Mouse (Mus musculus): ENCODE data around the gene Mpp2. TPM values are rescaled to one million over a fixed set of nuclear protein-coding genes. Genes with fewer than 3 reads are reported as not detected.

Gene Mpp2
- polyA plus RNA-seq, 2 experiments, result 7.4 to 11.9 TPM

DNA sequence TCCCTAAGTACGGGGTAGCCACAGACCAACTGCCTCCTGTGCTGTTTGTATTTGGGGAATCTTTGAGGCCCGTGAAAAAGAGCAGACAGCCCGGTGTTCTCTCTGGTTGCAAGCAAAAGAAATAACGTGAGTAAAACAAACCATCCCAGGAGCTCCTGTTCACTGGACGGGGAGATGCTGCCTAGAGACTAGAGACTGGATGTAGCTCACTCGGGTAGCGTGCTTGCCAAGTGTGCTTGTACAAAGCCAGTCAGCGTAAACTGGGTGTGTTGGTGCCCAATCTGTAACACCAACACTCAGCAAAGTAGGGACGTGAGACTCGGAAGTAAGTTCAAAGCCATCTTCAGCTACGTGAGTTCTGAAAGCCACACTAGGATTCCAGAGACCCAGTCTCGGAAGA is 35.6 kb downstream of the Mpp2 start:
- no peaks in the 10 kb centered on the region for H3K27me3 ChIP-seq (ENCODE audit: control insufficient read depth, insufficient read depth, low read length)
- H3K36me3 ChIP-seq (replicated peaks; ENCODE audit: control insufficient read depth, insufficient read depth, low read depth), result no peaks in the 10 kb centered on the region
- no peak overlapping the region for H3K4me2 ChIP-seq (ENCODE audit: low read depth)
- H3K4me3 ChIP-seq (ENCODE audit: insufficient read depth in 1 of 2, low read depth in 2 of 2, low read length in 2 of 2), result no peak overlapping the region
- H3K4me1 ChIP-seq (replicated peaks; ENCODE audit: control insufficient read depth in 2 of 2, insufficient read depth in 2 of 2, low read length in 1 of 2), result no peaks in the 10 kb centered on the region
- no peaks in the 10 kb centered on the region for H3K9me3 ChIP-seq (ENCODE audit: control insufficient read depth, low read length)
- DNase-seq (ENCODE audit: low read depth in 3 of 3, low spot score in 3 of 3), result no peak
- H3K27ac ChIP-seq, result no peak overlapping the region
- TF ChIP-seq EP300 (IDR thresholded peaks at IDR 0.05; ENCODE audit: low read depth) (no peak), CTCF (IDR thresholded peaks at IDR 0.05; ENCODE audit: low read depth) (no peak)
- 75% methylated on average over 12 of the region's 12 CpGs for WGBS (ENCODE audit: insufficient replicate concordance)
- H3K9ac ChIP-seq (replicated peaks), result no peak overlapping the region
- ATAC-seq (ENCODE audit: insufficient read depth), result no peak

- Histone ChIP-seq H3K9me3 (ENCODE audit: control insufficient read depth, low read length) (no peaks in the 10 kb centered on the region), H3K4me2 (ENCODE audit: low read depth) (no peak overlapping the region), H3K36me3 (replicated peaks; ENCODE audit: control insufficient read depth, insufficient read depth, low read depth) (no peaks in the 10 kb centered on the region), H3K27ac (no peak overlapping the region), H3K4me1 (replicated peaks; ENCODE audit: control insufficient read depth in 2 of 2, insufficient read depth in 2 of 2, low read length in 1 of 2) (no peaks in the 10 kb centered on the region), H3K9ac (replicated peaks) (no peak overlapping the region), H3K4me3 (ENCODE audit: insufficient read depth in 1 of 2, low read depth in 2 of 2, low read length in 2 of 2) (no peak overlapping the region), H3K27me3 (ENCODE audit: control insufficient read depth, insufficient read depth, low read length) (no peaks in the 10 kb centered on the region)
- TF ChIP-seq EP300 (IDR thresholded peaks at IDR 0.05; ENCODE audit: low read depth) (no peak), CTCF (IDR thresholded peaks at IDR 0.05; ENCODE audit: low read depth) (no peak)
- WGBS (ENCODE audit: insufficient replicate concordance), result 51% methylated on average over 4 of the region's 4 CpGs
- ATAC-seq (ENCODE audit: insufficient read depth) (no peak), DNase-seq (ENCODE audit: low read depth in 3 of 3, low spot score in 3 of 3) (no peak)
Observed at GRCm38 (mm10) chr11:102051954-102052353, 36.4 kb downstream of the Mpp2 start.

GRCm38 (mm10) chr11:102051541-102051940 is 36.8 kb downstream of the Mpp2 start:
- no peak for TF ChIP-seq CTCF (IDR thresholded peaks at IDR 0.05; ENCODE audit: low read depth)
- TF ChIP-seq EP300 (IDR thresholded peaks at IDR 0.05; ENCODE audit: low read depth), result no peak
- Histone ChIP-seq H3K9ac (replicated peaks) (no peak overlapping the region), H3K4me3 (ENCODE audit: insufficient read depth in 1 of 2, low read depth in 2 of 2, low read length in 2 of 2) (no peak overlapping the region), H3K4me1 (replicated peaks; ENCODE audit: control insufficient read depth in 2 of 2, insufficient read depth in 2 of 2, low read length in 1 of 2) (no peaks in the 10 kb centered on the region), H3K36me3 (replicated peaks; ENCODE audit: control insufficient read depth, insufficient read depth, low read depth) (no peaks in the 10 kb centered on the region), H3K4me2 (ENCODE audit: low read depth) (no peak overlapping the region), H3K27me3 (ENCODE audit: control insufficient read depth, insufficient read depth, low read length) (no peaks in the 10 kb centered on the region), H3K27ac (no peak overlapping the region), H3K9me3 (ENCODE audit: control insufficient read depth, low read length) (no peaks in the 10 kb centered on the region)
- ATAC-seq (ENCODE audit: insufficient read depth), result no peak
- no peak for DNase-seq (ENCODE audit: low read depth in 3 of 3, low spot score in 3 of 3)
- WGBS (ENCODE audit: insufficient replicate concordance), result 62% methylated on average over 4 of the region's 4 CpGs

DNA sequence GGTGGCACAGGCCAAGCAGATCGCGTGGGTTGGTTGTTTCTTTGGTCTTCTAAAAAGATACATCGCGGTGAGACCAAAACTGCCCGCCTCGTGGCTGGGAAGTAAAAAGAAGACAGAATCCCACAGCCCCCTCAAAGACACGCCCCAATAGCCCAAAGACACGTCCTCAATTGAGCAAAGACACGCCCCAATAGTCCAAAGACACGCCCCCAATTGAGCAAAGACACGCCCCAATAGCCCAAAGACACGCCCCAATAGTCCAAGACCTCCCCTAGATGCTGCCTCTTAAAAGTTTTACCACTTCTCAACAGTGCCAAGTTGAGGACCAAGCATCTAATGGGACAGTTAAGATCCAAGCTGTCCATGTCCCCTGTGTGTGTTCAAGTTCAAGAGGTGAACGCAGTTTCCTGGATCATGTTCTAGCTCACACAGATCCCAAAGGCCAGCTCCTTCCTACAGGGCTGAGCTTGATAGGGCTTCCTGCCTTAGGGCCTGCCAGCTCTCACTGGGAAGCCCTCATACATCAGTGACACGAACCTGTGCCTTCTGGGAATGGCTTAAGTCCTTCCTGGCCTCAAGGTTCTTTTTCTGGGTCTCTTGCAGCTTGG is 38.3 kb downstream of the Mpp2 start:
- H3K4me1 ChIP-seq (replicated peaks; ENCODE audit: control insufficient read depth in 2 of 2, insufficient read depth in 2 of 2, low read length in 1 of 2), result no peaks in the 10 kb centered on the region
- H3K36me3 ChIP-seq (replicated peaks; ENCODE audit: control insufficient read depth, insufficient read depth, low read depth), result no peaks in the 10 kb centered on the region
- no peak overlapping the region for H3K9ac ChIP-seq (replicated peaks)
- WGBS (ENCODE audit: insufficient replicate concordance), result 49% methylated on average over 14 of the region's 14 CpGs
- H3K4me2 ChIP-seq (ENCODE audit: low read depth), result no peak overlapping the region
- H3K27ac ChIP-seq, result no peak overlapping the region
- no peak overlapping the region for H3K4me3 ChIP-seq (ENCODE audit: insufficient read depth in 1 of 2, low read depth in 2 of 2, low read length in 2 of 2)
- ATAC-seq (ENCODE audit: insufficient read depth), result no peak
- TF ChIP-seq CTCF (IDR thresholded peaks at IDR 0.05; ENCODE audit: low read depth) (no peak), EP300 (IDR thresholded peaks at IDR 0.05; ENCODE audit: low read depth) (no peak)
- no peaks in the 10 kb centered on the region for H3K9me3 ChIP-seq (ENCODE audit: control insufficient read depth, low read length)
- H3K27me3 ChIP-seq (ENCODE audit: control insufficient read depth, insufficient read depth, low read length), result no peaks in the 10 kb centered on the region
- DNase-seq (ENCODE audit: low read depth in 3 of 3, low spot score in 3 of 3), result no peak

- Histone ChIP-seq H3K4me1 (replicated peaks; ENCODE audit: control insufficient read depth in 2 of 2, insufficient read depth in 2 of 2, low read length in 1 of 2) (no peaks in the 10 kb centered on the region), H3K4me3 (ENCODE audit: insufficient read depth in 1 of 2, low read depth in 2 of 2, low read length in 2 of 2) (no peak overlapping the region), H3K4me2 (ENCODE audit: low read depth) (no peak overlapping the region), H3K36me3 (replicated peaks; ENCODE audit: control insufficient read depth, insufficient read depth, low read depth) (no peaks in the 10 kb centered on the region), H3K27me3 (ENCODE audit: control insufficient read depth, insufficient read depth, low read length) (no peaks in the 10 kb centered on the region), H3K27ac (no peak overlapping the region), H3K9ac (replicated peaks) (no peak overlapping the region), H3K9me3 (ENCODE audit: control insufficient read depth, low read length) (no peaks in the 10 kb centered on the region)
- TF ChIP-seq CTCF (IDR thresholded peaks at IDR 0.05; ENCODE audit: low read depth), result no peak
- TF ChIP-seq EP300 (IDR thresholded peaks at IDR 0.05; ENCODE audit: low read depth), result no peak
- WGBS (ENCODE audit: insufficient replicate concordance), result 67% methylated on average over 9 of the region's 9 CpGs
- ATAC-seq (ENCODE audit: insufficient read depth) (no peak), DNase-seq (ENCODE audit: low read depth in 3 of 3, low spot score in 3 of 3) (no peak)
Observed at GRCm38 (mm10) chr11:102046607-102047006, 41.7 kb downstream of the Mpp2 start.
